Mouse (Mus musculus) lung, postnatal 25 days (tissue): ENCODE measurements around the gene Hc.

Experiments used
- DNase-seq: peaks from one replicate; pipeline ENCODE4 v3.0.0; 2022; ENCODE audit warnings: low spot score

Gene Hc

GRCm38 (mm10) chr2:34953547-34954116 lies 107.6 kb downstream of the Hc start:
- no peak for DNase-seq

GRCm38 (mm10) chr2:34953018-34953417 lies 108.2 kb downstream of the Hc start:
- DNase-seq = no peak

GRCm38 (mm10) chr2:34951469-34951868 lies 109.8 kb downstream of the Hc start:
- no peak for DNase-seq

GRCm38 (mm10) chr2:34948622-34949021 lies 112.6 kb downstream of the Hc start:
- DNase-seq = no peak

- no peak for DNase-seq
These were observed 115.2 kb downstream of the Hc start for GRCm38 (mm10) chr2:34946046-34946445.

- no peak for DNase-seq
These were observed 115.7 kb downstream of the Hc start for GRCm38 (mm10) chr2:34945580-34945979.

GRCm38 (mm10) chr2:34944761-34945160 lies 116.5 kb downstream of the Hc start:
- peak; percentile 86 for DNase-seq

GRCm38 (mm10) chr2:34943556-34944120 lies 117.6 kb downstream of the Hc start:
- DNase-seq = no peak

GRCm38 (mm10) chr2:34941061-34941675 lies 120.1 kb downstream of the Hc start:
- DNase-seq = no peak

- DNase-seq = no peak
These were observed 121.0 kb downstream of the Hc start for GRCm38 (mm10) chr2:34940246-34940645.

- no peak for DNase-seq
These were observed 122.7 kb downstream of the Hc start for GRCm38 (mm10) chr2:34938269-34939208.

GRCm38 (mm10) chr2:34937460-34937859 lies 123.8 kb downstream of the Hc start:
- DNase-seq = no peak
